Mouse (Mus musculus) adrenal gland, adult 18-20 months (tissue): Measurements from ENCODE around the gene D2hgdh. TPM values are rescaled to one million over a fixed set of nuclear protein-coding genes. Genes with fewer than 3 reads are reported as not detected.
"Not testable (repeated sequence)": the region's sequence is repeated elsewhere in the genome, so short reads cannot be mapped to it uniquely, and the experiment has no call there.

Experiments used
- DNase-seq, 2 experiments: peaks; one replicate each; pipeline ENCODE4 v3.0.0; 2021 to 2022; ENCODE audit warnings: low spot score in 2 of 2
- total RNA-seq, 2 experiments: library from RNA; stranded (reverse); gene quantifications; 1 replicate in 1 of 2; 2 replicates in 1 of 2; pipeline ENCODE4 v1.2.3; 2021

D2hgdh gene
- total RNA-seq, 2 experiments from 2014 or later: 50.8 to 68.1 TPM

- no peak for DNase-seq
Observed at GRCm38 (mm10) chr1:93825771-93826539, 1.2 kb downstream of the D2hgdh start.

GRCm38 (mm10) chr1:93826540-93826835 is 1.8 kb downstream of the D2hgdh start:
- DNase-seq: no peak

GRCm38 (mm10) chr1:93832754-93833360 is 8.1 kb downstream of the D2hgdh start:
- not testable (repeated sequence) for DNase-seq

GRCm38 (mm10) chr1:93834671-93835150 is 10.0 kb downstream of the D2hgdh start:
- no peak for DNase-seq

GRCm38 (mm10) chr1:93835211-93835610 is 10.5 kb downstream of the D2hgdh start:
- no peak for DNase-seq

- no peak for DNase-seq
Observed at GRCm38 (mm10) chr1:93835876-93836531, 11.3 kb downstream of the D2hgdh start.

GRCm38 (mm10) chr1:93836532-93836913 is 11.8 kb downstream of the D2hgdh start:
- no peak for DNase-seq

- DNase-seq: no peak
Observed at GRCm38 (mm10) chr1:93837335-93837734, 12.6 kb downstream of the D2hgdh start.

- not testable (repeated sequence) for DNase-seq
Observed at GRCm38 (mm10) chr1:93838569-93838968, 13.9 kb downstream of the D2hgdh start.

- DNase-seq: not testable (repeated sequence)
Observed at GRCm38 (mm10) chr1:93845766-93846366, 21.2 kb downstream of the D2hgdh start.

- DNase-seq: not testable (repeated sequence)
Observed at GRCm38 (mm10) chr1:93855790-93856189, 31.1 kb downstream of the D2hgdh start.

GRCm38 (mm10) chr1:93857370-93857769 is 32.7 kb downstream of the D2hgdh start:
- no peak for DNase-seq

- DNase-seq: no peak
Observed at GRCm38 (mm10) chr1:93857991-93858390, 33.3 kb downstream of the D2hgdh start.

GRCm38 (mm10) chr1:93859619-93860018 is 34.9 kb downstream of the D2hgdh start:
- no peak for DNase-seq

- not testable (repeated sequence) for DNase-seq
Observed at GRCm38 (mm10) chr1:93861048-93861447, 36.3 kb downstream of the D2hgdh start, which contains the start of gene Gal3st2. Gene Gal3st2 (plus strand): TSS chr1:93861306.

- DNase-seq: not testable (repeated sequence)
Observed at GRCm38 (mm10) chr1:93871594-93872105, 46.9 kb downstream of the D2hgdh start.

GRCm38 (mm10) chr1:93874405-93874804 is 49.7 kb downstream of the D2hgdh start:
- DNase-seq: not testable (repeated sequence)

- DNase-seq: not testable (repeated sequence)
Observed at GRCm38 (mm10) chr1:93881778-93882177, 57.1 kb downstream of the D2hgdh start.

GRCm38 (mm10) chr1:93890936-93891335 is 66.2 kb downstream of the D2hgdh start:
- DNase-seq: not testable (repeated sequence)

- not testable (repeated sequence) for DNase-seq
Observed at GRCm38 (mm10) chr1:93897395-93897794, 72.7 kb downstream of the D2hgdh start.

- DNase-seq: not testable (repeated sequence)
Observed at GRCm38 (mm10) chr1:93901291-93901690, 76.6 kb downstream of the D2hgdh start.
